Mouse (Mus musculus) frontal cortex, adult 2 months (tissue): ENCODE measurements around the gene Nrxn1. TPM values are rescaled to one million over a fixed set of nuclear protein-coding genes. Genes with fewer than 3 reads are reported as not detected.

Source experiments
- DNase-seq, 2 experiments: peaks; one replicate each; pipeline ENCODE4 v3.0.0; 2022; ENCODE audit warnings: low spot score in 1 of 2; ENCODE audit errors: extremely low spot score in 1 of 2
- polyA plus RNA-seq: library from polyadenylated mRNA; depleted of rRNA; stranded (reverse); fragments of >200 nt; gene quantifications from 2 replicates; pipeline ENCODE4 v1.2.3, GENCODE M21; 2012

Nrxn1 gene
- polyA plus RNA-seq, 1 experiment, result 196 TPM

DNA sequence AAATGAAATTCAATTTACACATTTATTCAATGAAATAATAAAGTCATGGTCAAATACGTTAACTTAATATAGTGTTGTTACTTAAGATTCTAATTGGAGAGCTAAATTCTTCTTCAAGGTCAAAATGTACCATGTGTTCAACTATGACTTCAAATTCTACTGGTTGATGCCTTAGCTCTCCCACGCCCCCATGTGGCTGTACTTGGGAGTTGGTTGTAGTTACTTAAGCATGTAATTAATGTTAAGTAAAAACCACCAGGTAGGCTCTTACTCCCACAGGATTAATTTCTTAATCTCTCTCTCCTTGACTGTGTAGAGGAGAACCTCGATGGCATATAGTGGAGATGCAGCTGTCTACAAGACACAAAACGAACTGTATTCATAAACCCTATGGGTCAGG lies 951.3 kb downstream of the Nrxn1 start:
- no peak for DNase-seq

DNA sequence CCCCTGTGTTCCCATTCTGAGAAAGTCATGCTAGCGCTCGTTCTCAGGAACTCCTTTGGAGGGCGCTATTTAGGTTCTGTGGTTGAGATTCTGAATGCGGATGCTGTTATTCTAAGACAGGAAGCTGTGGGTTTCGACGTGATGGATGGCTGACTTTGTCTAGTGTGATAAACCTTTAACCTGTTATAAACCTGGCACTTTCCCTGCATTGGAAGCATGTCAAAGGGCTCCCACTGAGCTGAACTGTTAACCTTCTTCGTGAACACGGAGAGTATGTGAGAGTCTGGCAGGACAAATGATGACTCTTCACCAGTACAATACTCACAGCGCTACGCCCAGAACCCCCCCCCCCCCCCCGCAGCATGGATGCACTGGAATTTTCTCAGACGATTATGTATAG lies 962.0 kb downstream of the Nrxn1 start:
- DNase-seq, result no peak

DNA sequence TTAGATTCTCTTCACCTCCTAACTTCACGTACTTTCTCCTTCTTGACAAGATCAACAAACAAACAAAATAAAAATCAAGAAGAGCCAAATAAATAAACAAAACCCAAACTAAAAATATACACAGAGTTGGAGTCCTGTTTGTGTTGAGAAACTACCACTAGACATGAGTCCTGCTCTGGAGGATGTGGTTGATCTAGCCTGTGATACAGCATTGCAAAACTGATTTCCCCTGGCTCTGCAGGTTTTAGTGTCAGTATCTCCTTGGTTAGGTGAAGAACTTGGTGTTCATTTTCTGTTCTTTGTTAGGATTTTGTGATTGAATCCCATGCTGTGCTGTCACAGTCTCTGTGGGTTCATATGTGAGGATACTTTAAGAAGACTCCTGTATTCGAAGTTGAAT lies 963.7 kb downstream of the Nrxn1 start:
- no peak for DNase-seq

GRCm38 (mm10) chr17:90127561-90127960 lies 965.3 kb downstream of the Nrxn1 start:
- DNase-seq, result no peak

GRCm38 (mm10) chr17:90122796-90123481 lies 969.9 kb downstream of the Nrxn1 start:
- no peak for DNase-seq

GRCm38 (mm10) chr17:90116241-90116640 lies 976.6 kb downstream of the Nrxn1 start:
- no peak for DNase-seq

DNA sequence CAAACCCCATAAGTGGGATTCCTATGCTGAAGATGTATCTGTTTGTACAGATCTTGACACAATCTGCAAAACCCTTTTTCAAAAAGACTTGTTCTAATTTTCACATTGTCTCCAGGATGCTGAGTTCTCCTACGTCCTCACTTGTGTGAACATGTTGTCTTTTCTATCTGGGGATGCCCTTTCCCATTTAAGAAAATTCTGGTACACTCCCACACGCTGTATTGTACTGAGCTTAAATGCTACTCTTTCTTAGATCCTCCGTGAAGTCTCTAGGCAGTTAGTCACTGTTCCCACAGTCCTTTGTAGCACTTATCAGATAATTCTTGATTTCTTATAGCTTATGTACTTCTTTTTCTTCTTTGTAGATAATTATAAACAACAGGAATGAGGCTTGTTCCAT lies 997.9 kb downstream of the Nrxn1 start:
- peak; percentile 38 to 71 for DNase-seq

- peak; percentile 89 to 95 for DNase-seq
Measured at GRCm38 (mm10) chr17:90088314-90088650, 1004.6 kb downstream of the Nrxn1 start.

GRCm38 (mm10) chr17:90087616-90088313 lies 1005.1 kb downstream of the Nrxn1 start:
- DNase-seq, result no peak

DNA sequence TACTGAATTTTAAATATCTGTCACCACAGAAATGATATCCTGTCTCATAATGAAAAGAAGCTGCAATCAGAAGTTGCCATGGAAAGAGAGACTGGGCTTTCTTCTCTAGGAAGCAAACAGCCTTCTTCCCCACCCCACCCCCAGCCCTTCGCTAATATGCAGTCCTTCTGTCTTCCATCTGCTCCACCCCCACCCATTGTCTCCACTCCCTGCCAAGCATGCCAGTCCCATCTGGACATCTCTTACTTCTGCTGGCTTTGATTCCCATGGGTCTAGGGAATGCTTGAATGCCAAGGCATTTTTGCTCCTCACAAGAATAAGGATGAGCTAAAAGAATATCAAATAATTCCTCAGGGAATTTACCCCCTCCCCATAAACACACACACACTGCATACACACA lies 1006.0 kb downstream of the Nrxn1 start:
- peak; percentile 50 to 72 for DNase-seq

- no peak for DNase-seq
Measured at GRCm38 (mm10) chr17:90079003-90079402, 1013.9 kb downstream of the Nrxn1 start.

GRCm38 (mm10) chr17:90078488-90078887 lies 1014.4 kb downstream of the Nrxn1 start:
- no peak for DNase-seq

DNA sequence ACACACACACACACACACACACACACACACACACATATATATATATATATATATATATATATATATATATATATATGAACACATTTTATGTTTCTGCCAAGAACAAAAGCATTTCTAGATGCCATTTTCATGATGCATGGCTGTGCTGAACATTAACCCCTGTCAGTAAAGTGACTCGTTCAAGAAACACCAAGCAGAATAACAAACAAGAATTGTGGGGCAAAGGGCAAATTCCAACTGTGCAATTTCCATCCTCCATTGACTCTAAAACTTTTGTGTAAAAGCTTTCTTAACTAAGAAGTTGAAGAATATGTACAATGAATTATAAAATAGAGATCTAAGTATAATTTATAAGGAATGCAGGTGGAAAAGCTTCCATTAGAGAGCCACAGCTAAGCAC lies 1030.0 kb downstream of the Nrxn1 start:
- DNase-seq, result no peak

DNA sequence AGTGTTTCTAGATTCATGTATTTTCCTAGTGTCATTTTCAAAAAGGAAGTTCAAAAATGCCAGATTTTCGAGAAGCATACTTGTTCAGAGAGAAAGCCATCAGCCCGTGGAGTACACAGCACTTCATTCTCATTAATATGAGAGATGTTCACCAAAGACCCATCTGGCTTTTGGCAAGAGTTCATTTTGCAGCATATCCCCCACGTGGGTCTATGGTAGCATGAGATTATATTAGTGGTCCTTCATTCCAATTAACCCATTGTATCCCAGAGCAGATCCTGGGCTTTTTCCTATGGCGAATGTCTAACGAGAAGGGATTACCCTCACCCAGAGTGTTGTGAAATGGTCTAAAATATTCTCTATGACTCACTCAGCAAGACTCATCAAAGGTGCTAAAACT lies 1032.0 kb downstream of the Nrxn1 start:
- peak in 1 of 2 experiments; percentile 38 for DNase-seq

GRCm38 (mm10) chr17:90060168-90060567 lies 1032.7 kb downstream of the Nrxn1 start:
- DNase-seq, result no peak

- DNase-seq, result no peak
Measured at GRCm38 (mm10) chr17:90059320-90060111, 1033.4 kb downstream of the Nrxn1 start.

- no peak for DNase-seq
Measured at GRCm38 (mm10) chr17:90054312-90054711, 1038.6 kb downstream of the Nrxn1 start.

DNA sequence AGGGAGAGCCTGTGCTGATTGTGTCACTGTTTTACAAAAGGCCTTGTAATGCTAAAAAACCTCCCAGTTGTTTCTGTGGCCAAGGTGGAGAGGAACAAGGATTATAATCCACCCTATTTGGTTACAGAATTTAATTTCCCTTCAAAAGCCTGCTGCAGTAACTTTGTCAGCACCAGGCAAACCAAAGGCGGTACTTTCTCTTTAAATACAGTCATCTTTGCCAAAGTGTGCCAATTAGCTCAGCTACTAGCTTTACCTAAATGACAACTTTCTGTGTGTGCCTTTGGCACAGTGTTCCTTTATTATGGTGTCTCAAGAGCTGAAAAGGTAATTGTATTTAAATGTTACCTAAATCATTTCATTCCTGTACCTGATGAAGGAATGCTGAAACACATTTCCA lies 1053.6 kb downstream of the Nrxn1 start:
- DNase-seq, result no peak

- no peak for DNase-seq
Measured at GRCm38 (mm10) chr17:90032416-90032815, 1060.5 kb downstream of the Nrxn1 start.

DNA sequence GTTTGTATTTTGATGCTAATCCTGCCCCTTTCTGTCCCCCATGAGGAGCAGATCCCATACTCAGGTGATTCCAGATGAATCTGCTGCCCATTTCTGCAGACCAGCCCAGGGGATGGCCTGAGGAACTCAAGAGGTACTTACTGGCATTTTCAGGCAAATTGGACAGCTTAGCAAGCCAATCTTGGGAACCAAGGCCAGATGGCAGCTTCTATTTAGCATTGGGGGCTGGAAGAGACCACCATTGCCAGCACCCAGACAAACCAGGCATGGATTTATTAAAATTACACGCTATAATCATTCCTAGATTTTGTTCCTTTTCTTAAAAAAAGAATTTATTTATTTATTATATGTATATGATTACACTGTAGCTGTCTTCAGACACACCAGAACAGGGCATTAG lies 1076.2 kb downstream of the Nrxn1 start:
- no peak for DNase-seq

GRCm38 (mm10) chr17:90011761-90012160 lies 1081.1 kb downstream of the Nrxn1 start:
- DNase-seq, result no peak
